ENCODE assay signal across 26 mouse cellular contexts in genomic region chrX:35891534-35892125, GRCm38 (mm10). TPM values are rescaled to one million over a fixed set of nuclear protein-coding genes. Genes with fewer than 3 reads are reported as not detected.
DNase-seq lines count a peak whose midpoint lies in the region; ATAC-seq and TF ChIP-seq lines count a peak whose summit lies in the region.
"Had no signal": no experiment of that assay in that cellular context is flagged by ENCODE, and none has a peak within 500 bp of the region (broad histone marks: within the 10 kb centered on the region; RNA-seq: fewer than 3 reads in every experiment).

No protein-coding gene starts in this region.

- intact Hi-C loops in left cerebral cortex, postnatal 36 days (cut with DNase I) = no loop called here

- no peaks in the 10 kb centered on the region for H3K27me3 ChIP-seq in thymus, adult 2 months (ENCODE audit: control insufficient read depth, insufficient read depth, low read length)
- H3K27me3 ChIP-seq: heart, embryonic 15.5 days; midbrain, embryonic 12.5 days; neural tube, embryonic 15.5 days had no signal

- 0 out of 2 replicates have a peak overlapping the region, but pooled peaks have one; percentile 54 for H3K27ac ChIP-seq in thymus, adult 2 months (ENCODE audit: control insufficient read depth, insufficient read depth, low read length)
- H3K27ac ChIP-seq: heart, embryonic 10.5 days; heart, embryonic 15.5 days; kidney, postnatal 0 days; midbrain, embryonic 12.5 days; neural tube, embryonic 15.5 days had no signal

- H3K36me3 ChIP-seq in thymus, adult 2 months (ENCODE audit: control insufficient read depth, insufficient read depth, low read length) = no peaks in the 10 kb centered on the region
- H3K36me3 ChIP-seq: heart, embryonic 10.5 days; heart, embryonic 15.5 days; midbrain, embryonic 12.5 days; neural tube, embryonic 15.5 days had no signal

- ATAC-seq in activated CD4-positive, CD25-positive, alpha-beta regulatory T cell, adult 4 months = peak; percentile 38
- ATAC-seq: forebrain, embryonic 14.5 days; hindbrain, embryonic 16.5 days; intestine, embryonic 16.5 days; liver, postnatal 0 days had no signal

- TF ChIP-seq POLR2A in thymus, adult 2 months (IDR thresholded peaks at IDR 0.05; ENCODE audit: control insufficient read depth, extremely low read depth, insufficient read depth, low read length, poor library complexity) = no peak

- no peak for DNase-seq in thymus, adult 2 months
- no peak for DNase-seq in thymus, postnatal 36 days
- peak; percentile 40 for DNase-seq in naive thymus-derived CD4-positive, alpha-beta T cell, adult 2 months (ENCODE audit: low read depth)
- DNase-seq in urinary bladder, postnatal 14 days (ENCODE audit: low spot score) = no peak
- no peak for DNase-seq in left cerebral cortex, postnatal 36 days (ENCODE audit: low spot score in 2 of 2)
- no peak for DNase-seq in layer of hippocampus, adult 9-11 months
- DNase-seq: adrenal gland, postnatal 25 days; B cell, adult 2 months; cerebellum, adult 18-20 months; cerebellum, postnatal 14 days; gastrocnemius, postnatal 25 days; kidney, adult 8-10 months; kidney, postnatal 4 days; layer of hippocampus, postnatal 36 days; liver, postnatal 0 days; lung, postnatal 36 days; thymus, postnatal 14 days had no signal

- peaks cover 23% of the 10 kb centered on the region for H3K4me1 ChIP-seq in thymus, adult 2 months (replicated peaks; ENCODE audit: control insufficient read depth, insufficient read depth, low read length)
- H3K4me1 ChIP-seq: heart, embryonic 10.5 days had no signal

- no peak overlapping the region for H3K4me3 ChIP-seq in thymus, adult 2 months (ENCODE audit: control insufficient read depth, insufficient read depth, low read length)
- H3K4me3 ChIP-seq: heart, embryonic 10.5 days; heart, embryonic 15.5 days; midbrain, embryonic 12.5 days; neural tube, embryonic 15.5 days had no signal

- TF ChIP-seq CTCF in thymus, adult 2 months (IDR thresholded peaks at IDR 0.05; ENCODE audit: borderline replicate concordance, control insufficient read depth, extremely low read depth, insufficient read depth, low read length, poor library complexity) = no peak

- WGBS in thymus, adult 2 months = 20% methylated on average over 5 of the region's 5 CpGs

RNA-seq across cellular contexts. Expression of gene Dock11, which starts 3.0 kb away (rescaled TPM):
- 11.0 and 11.4 TPM in 2 replicates for polyA plus RNA-seq in thymus, adult 2 months (2012; rRNA removed)
- polyA plus RNA-seq in activated CD4-positive, CD25-positive, alpha-beta regulatory T cell, adult 4 months (2017; shearing (Covaris generic)) = 10 to 100 TPM; 39.7 to 43.9 TPM
- 1 to 10 TPM; 5.6 to 8.4 TPM for total RNA-seq in left cerebral cortex, postnatal 36 days (2021)
